Mouse (Mus musculus) lung, embryonic 15.5 days (tissue): ENCODE results near the gene Gm20696. TPM values are rescaled to one million over a fixed set of nuclear protein-coding genes. Genes with fewer than 3 reads are reported as not detected.

Source experiments
- ATAC-seq: fragments of 200-750 bp; cut with Nextera tagmentation; 2 replicates; pipeline ENCODE4 v1.8.0; 2017; ENCODE audit warnings: moderate number of reproducible peaks, borderline replicate concordance; ENCODE audit not compliant: low FRiP score, low TSS enrichment; ENCODE audit errors: extremely low read depth
- H3K27ac ChIP-seq: fragments of 300-500 bp; sonication (generic); 2 replicates; pipeline ENCODE4 v1.5.1; 2015; ENCODE audit warnings: moderate library complexity, mild to moderate bottlenecking, inconsistent platforms
- H3K27me3 ChIP-seq: fragments of 300-500 bp; sonication (generic); 2 replicates; pipeline ENCODE4 v1.6.1; 2015; ENCODE audit warnings: inconsistent platforms
- H3K36me3 ChIP-seq: fragments of 300-500 bp; sonication (generic); 2 replicates; pipeline ENCODE4 v1.6.1; 2015; ENCODE audit warnings: inconsistent platforms
- H3K4me1 ChIP-seq: fragments of 300-500 bp; sonication (generic); 2 replicates; pipeline ENCODE4 v1.6.1; 2015; ENCODE audit warnings: inconsistent platforms
- H3K4me2 ChIP-seq: fragments of 300-500 bp; sonication (generic); 2 replicates; pipeline ENCODE4 v1.6.1; 2015; ENCODE audit warnings: inconsistent platforms, mild to moderate bottlenecking, moderate library complexity
- H3K4me3 ChIP-seq: fragments of 300-500 bp; sonication (generic); 2 replicates; pipeline ENCODE4 v1.5.1; 2015; ENCODE audit warnings: mild to moderate bottlenecking, inconsistent platforms
- H3K9ac ChIP-seq: fragments of 300-500 bp; sonication (generic); 2 replicates; pipeline ENCODE4 v1.6.1; 2015; ENCODE audit warnings: inconsistent platforms
- H3K9me3 ChIP-seq: fragments of 300-500 bp; sonication (generic); 2 replicates; pipeline ENCODE4 v1.6.1; 2016; ENCODE audit warnings: inconsistent platforms
- WGBS: fragments of 180-500 bp; shearing (Covaris S2); methylation state at CpG from one replicate; pipeline ENCODE4 v1.1.7; 2015; 5-methylcytosine and 5-hydroxymethylcytosine counted together
- polyA plus RNA-seq: library from polyadenylated mRNA; unstranded; fragments of >200 nt; fragmentation: Nextera tagmentation; extraction: Ambion mirVana; gene quantifications from 2 replicates; pipeline ENCODE4 v1.2.1, GENCODE M21; 2015

Gm20696 gene
- polyA plus RNA-seq, 1 experiment from 2014 or later, result 3.8 TPM

GRCm38 (mm10) chr6:99523679-99524370, 142.8 kb downstream of the Gm20696 start:
- 24% methylated on average over 10 of the region's 10 CpGs for WGBS
- no peak for ATAC-seq
- 0 out of 2 replicates have a peak, but pooled peaks cover 3% of the 10 kb centered on the region for H3K36me3 ChIP-seq
- H3K4me1 ChIP-seq, result peaks cover 10% of the 10 kb centered on the region; the same call in 1 of the 2 replicates
- H3K4me3 ChIP-seq, result peak overlapping the region; percentile 80
- 0 out of 2 replicates have a peak, but pooled peaks cover 3% of the 10 kb centered on the region for H3K9me3 ChIP-seq
- H3K9ac ChIP-seq, result peak overlapping the region; percentile 84
- peak overlapping the region; percentile 100 for H3K27ac ChIP-seq
- peak overlapping the region; percentile 84 for H3K4me2 ChIP-seq
- H3K27me3 ChIP-seq, result no peaks in the 10 kb centered on the region

GRCm38 (mm10) chr6:99523109-99523632, 143.4 kb downstream of the Gm20696 start:
- Histone ChIP-seq H3K9ac (peak overlapping the region; percentile 84), H3K4me2 (peak overlapping the region; percentile 84), H3K27me3 (no peaks in the 10 kb centered on the region), H3K27ac (peak overlapping the region; percentile 100), H3K9me3 (0 out of 2 replicates have a peak, but pooled peaks cover 3% of the 10 kb centered on the region), H3K4me3 (peak overlapping the region; percentile 80), H3K4me1 (peaks cover 13% of the 10 kb centered on the region; the same call in 1 of the 2 replicates), H3K36me3 (0 out of 2 replicates have a peak, but pooled peaks cover 3% of the 10 kb centered on the region)
- ATAC-seq, result peak; percentile 25; the same call in 1 of the 2 replicates
- 0% methylated on average over 22 of the region's 22 CpGs for WGBS

GRCm38 (mm10) chr6:99522359-99523108, 144.1 kb downstream of the Gm20696 start, which contains the start of gene Foxp1:
Gene Foxp1, minus strand, starts transcription at chr6:99522721.
- Histone ChIP-seq H3K27me3 (no peaks in the 10 kb centered on the region), H3K36me3 (0 out of 2 replicates have a peak, but pooled peaks cover 3% of the 10 kb centered on the region)
- peak; percentile 13; the same call in 1 of the 2 replicates for ATAC-seq

GRCm38 (mm10) chr6:99521641-99522358, 144.8 kb downstream of the Gm20696 start:
- Histone ChIP-seq H3K36me3 (no peaks in the 10 kb centered on the region), H3K27me3 (no peaks in the 10 kb centered on the region), H3K27ac (peak overlapping the region; percentile 100), H3K4me3 (peak overlapping the region; percentile 80), H3K4me2 (peak overlapping the region; percentile 84), H3K9me3 (no peaks in the 10 kb centered on the region), H3K9ac (peak overlapping the region; percentile 84), H3K4me1 (peaks cover 17% of the 10 kb centered on the region)
- under 1% methylated on average over 64 of the region's 64 CpGs for WGBS
- peak; percentile 44 for ATAC-seq

More at GRCm38 (mm10) chr6:99522359-99523108, 144.1 kb downstream of the Gm20696 start, which contains the start of gene Foxp1:
- peak within 1 kb of the TSS; percentile 100 for H3K27ac ChIP-seq
- H3K4me2 ChIP-seq, result peak within 1 kb of the TSS; percentile 84
- H3K9me3 ChIP-seq, result 0 out of 2 replicates have a peak, but pooled peaks cover 3% of the 10 kb centered on the region
- peak within 1 kb of the TSS; percentile 84 for H3K9ac ChIP-seq
- peak within 1 kb of the TSS; percentile 80 for H3K4me3 ChIP-seq
- peaks cover 15% of the 10 kb centered on the region for H3K4me1 ChIP-seq
- 2% methylated on average over 70 of the region's 72 CpGs for WGBS

- WGBS, result 0% methylated on average over 44 of the region's 54 CpGs
- Histone ChIP-seq H3K4me3 (peak overlapping the region; percentile 80), H3K4me2 (peak overlapping the region; percentile 84), H3K9ac (peak overlapping the region; percentile 84), H3K36me3 (no peaks in the 10 kb centered on the region), H3K27me3 (no peaks in the 10 kb centered on the region), H3K27ac (peak overlapping the region; percentile 100), H3K9me3 (no peaks in the 10 kb centered on the region), H3K4me1 (peaks cover 17% of the 10 kb centered on the region)
- ATAC-seq, result peak; percentile 74
These were observed 145.5 kb downstream of the Gm20696 start for GRCm38 (mm10) chr6:99521038-99521640.

GRCm38 (mm10) chr6:99520676-99521037, 145.9 kb downstream of the Gm20696 start:
- H3K4me1 ChIP-seq, result peaks cover 17% of the 10 kb centered on the region
- H3K36me3 ChIP-seq, result no peaks in the 10 kb centered on the region
- no peaks in the 10 kb centered on the region for H3K9me3 ChIP-seq
- H3K27me3 ChIP-seq, result no peaks in the 10 kb centered on the region
- peak overlapping the region; percentile 100 for H3K27ac ChIP-seq
- WGBS, result under 1% methylated on average over 23 of the region's 27 CpGs
- H3K4me3 ChIP-seq, result peak overlapping the region; percentile 80
- H3K4me2 ChIP-seq, result peak overlapping the region; percentile 84
- ATAC-seq, result no peak
- peak overlapping the region; percentile 84 for H3K9ac ChIP-seq

- H3K36me3 ChIP-seq, result no peaks in the 10 kb centered on the region
- H3K4me2 ChIP-seq, result peak overlapping the region; percentile 84
- peak overlapping the region; percentile 80 for H3K4me3 ChIP-seq
- WGBS, result 4% methylated on average over 23 of the region's 38 CpGs
- no peaks in the 10 kb centered on the region for H3K27me3 ChIP-seq
- no peak for ATAC-seq
- H3K27ac ChIP-seq, result peak overlapping the region; percentile 100
- H3K4me1 ChIP-seq, result peaks cover 17% of the 10 kb centered on the region
- peak overlapping the region; percentile 84 for H3K9ac ChIP-seq
- no peaks in the 10 kb centered on the region for H3K9me3 ChIP-seq
These were observed 146.6 kb downstream of the Gm20696 start for GRCm38 (mm10) chr6:99519806-99520675.

- WGBS, result 40% methylated on average over 4 of the region's 4 CpGs
These were observed 147.5 kb downstream of the Gm20696 start for GRCm38 (mm10) chr6:99519052-99519451.

GRCm38 (mm10) chr6:99515667-99516199, 150.9 kb downstream of the Gm20696 start:
- Histone ChIP-seq H3K36me3 (no peaks in the 10 kb centered on the region), H3K27me3 (no peaks in the 10 kb centered on the region), H3K4me2 (no peak overlapping the region), H3K27ac (no peak overlapping the region), H3K9ac (no peak overlapping the region), H3K9me3 (no peaks in the 10 kb centered on the region), H3K4me1 (peaks cover 24% of the 10 kb centered on the region), H3K4me3 (no peak overlapping the region)
- ATAC-seq, result no peak
- WGBS, result 80% methylated on average over 7 of the region's 7 CpGs

More at GRCm38 (mm10) chr6:99519052-99519451, 147.5 kb downstream of the Gm20696 start:
- H3K9ac ChIP-seq, result no peak overlapping the region
- H3K4me3 ChIP-seq, result peak overlapping the region; percentile 80
- peaks cover 16% of the 10 kb centered on the region for H3K4me1 ChIP-seq
- H3K4me2 ChIP-seq, result peak overlapping the region; percentile 84
- H3K9me3 ChIP-seq, result no peaks in the 10 kb centered on the region
- H3K27me3 ChIP-seq, result no peaks in the 10 kb centered on the region
- H3K36me3 ChIP-seq, result no peaks in the 10 kb centered on the region
- no peak for ATAC-seq
- no peak overlapping the region for H3K27ac ChIP-seq

GRCm38 (mm10) chr6:99511862-99512261, 154.7 kb downstream of the Gm20696 start:
- H3K4me2 ChIP-seq, result no peak overlapping the region
- H3K9me3 ChIP-seq, result no peaks in the 10 kb centered on the region
- H3K36me3 ChIP-seq, result no peaks in the 10 kb centered on the region
- WGBS, result 36% methylated on average over 6 of the region's 6 CpGs
- H3K27me3 ChIP-seq, result no peaks in the 10 kb centered on the region
- ATAC-seq, result no peak
- H3K4me3 ChIP-seq, result no peak overlapping the region
- H3K27ac ChIP-seq, result no peak overlapping the region
- H3K4me1 ChIP-seq, result peaks cover 20% of the 10 kb centered on the region
- H3K9ac ChIP-seq, result no peak overlapping the region
